Mouse (Mus musculus) brown adipose tissue, adult 24 weeks (tissue): Measurements from ENCODE around the gene Lhfpl2. TPM values are rescaled to one million over a fixed set of nuclear protein-coding genes. Genes with fewer than 3 reads are reported as not detected.

Source experiments
- H3K27ac ChIP-seq: fragments of 200-500 bp; replicated peaks from 2 replicates; pipeline ENCODE4 v1.5.1; 2012; ENCODE audit warnings: low read depth, mild to moderate bottlenecking, low read length
- H3K4me1 ChIP-seq: fragments of 200-500 bp; 2 replicates; pipeline ENCODE4 v1.6.1; 2012; ENCODE audit warnings: low read length, mixed read lengths; ENCODE audit not compliant: control insufficient read depth, insufficient read depth, insufficient read length
- H3K4me3 ChIP-seq: fragments of 200-500 bp; 2 replicates; pipeline ENCODE4 v1.5.1; 2012; ENCODE audit warnings: low read depth, mild to moderate bottlenecking, low read length, moderate library complexity; ENCODE audit not compliant: insufficient read depth
- polyA plus RNA-seq: library from polyadenylated mRNA; stranded (reverse); fragments of >200 nt; gene quantifications from 2 replicates; pipeline ENCODE4 v1.2.4, GENCODE M21; 2012; ENCODE audit not compliant: missing spikeins, insufficient read depth, insufficient read length

Lhfpl2 gene
- polyA plus RNA-seq, 1 experiment, result 6.5 TPM

DNA sequence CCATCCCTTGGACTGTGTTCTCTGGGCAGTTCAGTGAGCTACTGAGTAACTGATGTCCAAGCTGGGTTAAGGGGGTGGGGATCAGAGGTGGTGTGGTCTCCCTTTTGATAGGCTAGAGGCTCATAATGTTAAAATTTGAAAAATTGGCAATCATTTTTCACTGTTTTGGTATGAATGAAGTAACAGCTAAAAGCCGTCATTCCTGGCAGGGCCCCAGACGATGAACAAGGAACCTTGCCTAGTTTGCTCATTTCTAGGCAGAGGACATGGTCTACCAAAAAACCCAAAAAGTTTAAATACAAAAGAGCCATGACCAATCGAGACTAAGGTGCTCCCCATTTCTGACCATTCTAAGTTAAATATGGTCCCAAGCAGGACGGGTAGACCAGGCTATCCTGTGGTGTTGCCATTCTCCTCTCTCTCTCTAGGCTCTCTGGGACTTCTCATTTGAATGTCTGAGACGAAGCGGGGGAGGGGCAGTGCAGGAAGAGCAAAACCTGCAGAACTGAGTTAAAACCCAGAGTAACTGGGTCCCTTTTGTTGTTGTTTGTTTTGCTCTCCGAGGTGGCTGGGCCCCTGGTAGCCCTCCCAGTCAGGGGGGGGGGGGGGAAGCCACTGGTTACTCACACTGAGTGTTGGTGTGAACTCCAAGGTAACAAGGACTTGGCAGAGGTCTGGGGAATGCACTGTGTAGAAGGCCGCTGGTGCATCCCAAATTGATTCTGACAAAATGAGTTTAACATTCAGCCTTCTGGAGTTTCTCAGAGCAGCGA, 98.2 kb downstream of the Lhfpl2 start:
- Histone ChIP-seq H3K27ac (no peak overlapping the region), H3K4me3 (no peak overlapping the region), H3K4me1 (peaks cover 18% of the 10 kb centered on the region; the same call in 1 of the 2 replicates)

DNA sequence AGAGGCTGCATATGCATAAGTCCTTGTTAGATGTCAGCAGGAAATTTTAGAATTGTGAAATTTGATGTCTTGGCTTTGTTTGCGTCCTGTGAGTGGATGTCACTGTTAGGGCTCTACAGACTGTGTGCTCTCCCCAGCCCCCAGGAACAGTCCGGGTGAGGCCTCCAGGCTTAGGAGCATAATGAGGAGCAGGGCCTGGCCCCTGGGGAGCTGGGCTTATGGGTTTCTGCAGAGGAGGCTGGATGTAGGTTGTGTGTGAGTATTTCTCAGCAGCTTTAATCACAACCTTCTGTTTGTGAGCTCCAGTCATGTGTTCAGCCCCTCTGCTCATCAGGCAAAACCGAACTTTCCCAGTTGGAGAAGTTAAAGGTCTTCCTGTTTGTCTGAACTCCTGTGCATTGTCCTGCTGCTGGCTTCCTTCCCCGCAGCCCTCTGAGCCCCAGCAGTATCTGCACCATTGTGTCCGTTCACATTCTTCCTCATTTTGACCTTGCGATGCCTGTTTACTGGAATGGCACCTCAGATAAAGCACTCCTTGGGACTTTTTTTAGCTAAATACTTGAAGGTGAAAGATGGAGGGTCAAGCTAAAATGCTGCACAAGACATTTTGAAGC, 101.4 kb downstream of the Lhfpl2 start:
- Histone ChIP-seq H3K4me1 (peaks cover 16% of the 10 kb centered on the region; the same call in 1 of the 2 replicates), H3K27ac (0 out of 2 replicates have a peak overlapping the region, but pooled peaks have one; percentile 9), H3K4me3 (no peak overlapping the region)

DNA sequence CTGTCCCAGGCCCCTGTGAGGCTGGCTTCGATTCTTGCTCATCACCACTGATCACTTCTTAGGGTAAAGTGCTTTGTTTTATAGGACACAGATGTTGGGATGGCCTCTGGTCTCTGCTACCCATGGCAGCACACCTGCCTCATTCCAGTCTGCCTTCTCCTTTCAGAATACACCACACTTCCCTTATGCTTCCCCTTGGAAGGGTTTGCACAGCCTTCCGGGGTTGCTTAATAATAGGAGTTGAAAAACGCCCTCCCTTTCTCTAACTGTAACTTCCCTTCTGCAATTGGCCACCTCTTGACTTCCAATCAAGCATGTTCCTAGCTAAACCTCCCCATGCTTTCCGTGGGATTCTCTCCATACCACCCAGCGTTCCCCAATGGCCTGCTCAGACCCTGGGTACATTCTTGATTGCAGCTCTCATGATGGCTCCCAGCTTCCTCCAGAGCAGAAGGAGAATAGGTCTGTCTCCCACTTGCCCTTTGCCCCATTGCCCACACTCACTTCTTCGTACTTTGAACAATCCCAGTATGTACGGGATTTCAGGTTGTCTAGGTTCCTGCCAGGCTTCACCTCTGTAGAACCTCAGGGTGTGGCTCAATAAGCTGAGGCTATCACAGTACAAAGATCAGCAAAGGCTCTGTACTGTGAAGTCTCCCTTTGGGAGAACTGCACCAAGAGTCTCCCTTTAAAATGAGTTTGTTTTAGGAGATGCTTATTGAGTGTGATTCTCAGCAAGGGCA, 102.1 kb downstream of the Lhfpl2 start:
- H3K27ac ChIP-seq, result 0 out of 2 replicates have a peak overlapping the region, but pooled peaks have one; percentile 9
- peaks cover 16% of the 10 kb centered on the region for H3K4me1 ChIP-seq
- no peak overlapping the region for H3K4me3 ChIP-seq

DNA sequence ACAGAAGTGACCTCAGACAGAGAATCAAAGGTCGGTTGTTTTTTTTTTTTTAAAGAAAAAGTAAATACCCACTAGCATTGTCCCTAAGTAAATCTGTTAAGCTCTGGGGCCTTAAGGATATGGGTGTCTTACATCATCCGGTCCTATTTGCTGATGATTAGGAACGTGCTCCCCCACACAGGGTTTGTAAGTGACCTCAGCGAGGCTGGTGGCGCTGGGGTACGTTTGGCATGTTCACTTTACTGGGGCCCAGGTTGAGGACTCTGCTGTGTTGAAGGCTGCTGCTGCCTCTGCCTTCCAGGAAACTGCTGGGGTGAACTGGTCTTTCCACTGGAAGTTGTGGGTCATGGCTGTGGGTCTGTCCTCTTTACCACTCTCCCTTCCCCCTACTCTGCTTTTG, 106.9 kb downstream of the Lhfpl2 start:
- H3K4me1 ChIP-seq, result peaks cover 9% of the 10 kb centered on the region
- H3K4me3 ChIP-seq, result no peak overlapping the region
- no peak overlapping the region for H3K27ac ChIP-seq

DNA sequence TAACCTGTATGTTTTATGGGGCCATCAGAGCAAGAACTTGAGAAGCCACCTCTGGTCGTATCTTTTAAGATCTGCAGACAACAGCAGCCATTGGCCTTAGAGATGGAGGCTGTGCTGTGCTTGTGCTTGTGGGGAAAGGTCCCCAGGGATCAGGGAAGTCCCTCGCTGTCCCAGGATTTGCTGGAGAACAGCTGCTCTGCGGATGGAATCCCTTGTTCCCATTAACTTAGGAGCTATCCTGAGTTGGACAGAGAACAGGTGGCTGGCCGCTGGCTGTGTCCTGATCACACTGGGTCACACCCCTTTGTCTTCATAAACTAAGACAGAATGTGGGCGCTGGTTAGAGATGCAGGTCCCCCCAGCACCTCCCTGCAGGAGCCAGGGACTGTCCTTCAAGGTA, 110.7 kb downstream of the Lhfpl2 start:
- Histone ChIP-seq H3K4me1 (peaks cover 3% of the 10 kb centered on the region; the same call in 1 of the 2 replicates), H3K27ac (no peak overlapping the region), H3K4me3 (no peak overlapping the region)

DNA sequence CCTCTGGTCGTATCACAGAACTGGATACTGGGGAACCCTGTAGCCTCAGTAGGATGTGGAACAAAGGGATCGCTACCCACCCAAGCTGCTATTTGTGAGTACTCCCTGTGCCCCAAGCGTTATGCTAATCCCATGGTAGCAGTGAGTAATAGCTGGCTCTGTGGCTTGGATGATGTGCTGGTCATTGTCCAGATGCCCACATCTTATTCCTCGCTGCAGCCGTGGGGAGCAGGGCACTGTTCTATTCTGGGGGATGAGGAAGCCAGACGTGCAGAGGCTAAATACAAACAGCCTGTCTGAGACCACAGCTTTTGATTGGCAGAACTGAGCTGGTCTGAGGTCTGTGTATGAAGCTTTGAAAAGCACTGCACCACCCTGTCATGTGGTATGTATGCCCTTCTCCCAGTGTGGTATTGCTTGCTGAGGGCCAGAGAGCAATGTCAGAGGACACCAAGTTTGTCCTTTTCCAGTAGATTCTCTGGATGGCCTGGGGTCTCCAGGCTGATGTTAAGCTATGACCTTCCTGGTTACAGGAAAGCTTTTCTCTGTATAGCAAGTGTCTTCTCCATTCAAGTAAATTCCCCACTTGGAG, 111.8 kb downstream of the Lhfpl2 start:
- no peak overlapping the region for H3K27ac ChIP-seq
- no peak overlapping the region for H3K4me3 ChIP-seq
- peaks cover 3% of the 10 kb centered on the region; the same call in 1 of the 2 replicates for H3K4me1 ChIP-seq

DNA sequence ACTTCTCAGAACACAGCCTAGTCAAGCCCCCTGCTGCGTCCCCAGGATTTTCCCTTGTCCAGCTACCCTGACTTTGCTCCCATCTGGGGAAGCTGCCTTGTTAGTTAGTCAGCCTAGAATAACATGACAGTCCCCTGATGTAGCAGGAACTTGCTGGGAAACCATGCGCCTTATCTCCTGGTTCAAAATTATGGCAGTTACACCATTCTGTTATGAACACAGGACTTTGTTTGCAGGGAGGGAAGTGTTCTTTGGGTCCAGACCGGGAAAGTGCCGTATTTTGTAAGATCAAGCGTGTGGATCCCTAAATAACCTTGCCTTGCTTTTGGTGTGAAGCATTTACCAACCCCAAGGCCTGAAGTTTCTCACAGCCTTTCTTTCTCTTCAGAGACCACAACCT, 114.0 kb downstream of the Lhfpl2 start:
- Histone ChIP-seq H3K27ac (no peak overlapping the region), H3K4me3 (no peak overlapping the region), H3K4me1 (peaks cover 7% of the 10 kb centered on the region)

DNA sequence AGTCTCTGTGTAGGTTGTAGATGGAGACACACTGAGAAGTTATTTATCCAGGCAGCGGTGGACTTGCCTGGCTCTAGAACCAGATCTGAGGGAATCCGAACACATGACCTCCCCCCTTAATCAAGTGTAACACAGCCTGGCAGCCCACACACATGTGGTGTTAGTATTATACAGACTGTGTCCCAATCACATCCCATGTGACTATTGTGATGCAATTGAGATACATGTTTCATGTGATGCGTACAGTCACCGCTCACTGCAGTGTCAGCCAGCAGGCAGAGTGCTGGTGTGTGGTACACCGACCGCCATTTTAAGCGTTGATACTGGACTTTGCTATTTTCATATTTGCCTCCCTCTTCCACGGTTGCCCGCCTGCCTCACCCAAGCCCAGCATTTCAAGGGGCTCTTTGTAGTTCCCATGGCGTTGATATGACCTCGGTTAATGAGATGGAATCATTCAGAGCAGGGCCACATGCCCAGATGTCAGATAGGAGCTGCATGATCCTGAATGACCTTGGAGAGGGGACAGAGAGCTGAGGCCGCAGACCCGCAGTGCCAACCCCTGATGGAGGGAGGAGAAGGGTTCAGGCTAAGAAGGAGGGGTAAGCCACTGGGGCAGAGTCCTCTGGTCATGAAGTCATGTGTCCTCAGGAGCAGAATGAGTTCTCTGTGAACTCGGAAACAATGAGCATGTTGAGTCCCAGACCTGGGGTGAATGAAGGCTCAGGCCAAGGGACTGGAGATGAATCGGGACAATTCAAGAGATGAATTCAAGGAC, 115.1 kb downstream of the Lhfpl2 start:
- Histone ChIP-seq H3K4me1 (peaks cover 7% of the 10 kb centered on the region), H3K4me3 (no peak overlapping the region), H3K27ac (no peak overlapping the region)

DNA sequence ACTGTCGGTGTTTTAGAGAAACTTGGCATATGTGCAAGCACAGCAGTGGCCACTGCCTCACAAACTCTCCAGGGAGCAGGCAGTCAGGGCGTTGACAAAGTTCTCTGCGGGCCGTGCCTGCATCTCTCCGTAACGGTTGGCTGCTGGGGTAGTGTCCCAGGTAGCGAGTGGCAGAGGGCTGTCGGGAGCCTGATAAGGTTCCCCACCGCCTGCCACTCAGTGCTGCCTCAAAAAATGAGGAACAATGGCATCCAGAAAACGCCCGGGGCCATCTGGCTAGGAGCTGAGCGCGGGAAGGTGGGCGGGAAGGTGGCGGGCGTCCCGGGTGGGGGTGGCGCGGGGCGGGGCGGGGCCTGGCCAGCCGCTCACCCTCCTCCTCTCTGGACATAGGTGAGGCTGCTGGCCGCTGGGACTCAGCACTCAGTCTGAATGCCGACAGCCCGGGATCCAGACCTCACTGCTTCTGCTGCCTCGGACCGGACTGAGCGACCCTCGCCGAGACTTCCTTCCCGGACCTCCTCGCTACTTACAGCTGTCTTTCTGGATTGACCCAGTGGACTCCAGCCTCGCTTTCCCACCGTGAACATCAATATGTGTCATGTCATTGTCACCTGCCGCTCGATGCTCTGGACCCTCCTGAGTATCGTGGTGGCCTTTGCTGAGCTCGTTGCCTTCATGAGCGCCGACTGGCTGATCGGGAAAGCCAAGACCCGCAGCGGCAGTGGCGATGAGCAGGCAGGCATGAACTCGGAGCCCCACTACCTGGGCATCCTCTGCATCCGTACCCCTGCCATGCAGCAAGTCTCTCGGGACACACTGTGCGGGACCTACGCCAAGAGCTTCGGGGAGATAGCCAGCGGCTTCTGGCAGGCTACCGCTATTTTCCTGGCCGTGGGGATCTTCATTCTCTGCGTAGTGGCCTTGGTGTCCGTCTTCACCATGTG, 116.3 kb downstream of the Lhfpl2 start:
- Histone ChIP-seq H3K4me3 (peak overlapping the region; percentile 46), H3K27ac (no peak overlapping the region), H3K4me1 (peaks cover 8% of the 10 kb centered on the region)

DNA sequence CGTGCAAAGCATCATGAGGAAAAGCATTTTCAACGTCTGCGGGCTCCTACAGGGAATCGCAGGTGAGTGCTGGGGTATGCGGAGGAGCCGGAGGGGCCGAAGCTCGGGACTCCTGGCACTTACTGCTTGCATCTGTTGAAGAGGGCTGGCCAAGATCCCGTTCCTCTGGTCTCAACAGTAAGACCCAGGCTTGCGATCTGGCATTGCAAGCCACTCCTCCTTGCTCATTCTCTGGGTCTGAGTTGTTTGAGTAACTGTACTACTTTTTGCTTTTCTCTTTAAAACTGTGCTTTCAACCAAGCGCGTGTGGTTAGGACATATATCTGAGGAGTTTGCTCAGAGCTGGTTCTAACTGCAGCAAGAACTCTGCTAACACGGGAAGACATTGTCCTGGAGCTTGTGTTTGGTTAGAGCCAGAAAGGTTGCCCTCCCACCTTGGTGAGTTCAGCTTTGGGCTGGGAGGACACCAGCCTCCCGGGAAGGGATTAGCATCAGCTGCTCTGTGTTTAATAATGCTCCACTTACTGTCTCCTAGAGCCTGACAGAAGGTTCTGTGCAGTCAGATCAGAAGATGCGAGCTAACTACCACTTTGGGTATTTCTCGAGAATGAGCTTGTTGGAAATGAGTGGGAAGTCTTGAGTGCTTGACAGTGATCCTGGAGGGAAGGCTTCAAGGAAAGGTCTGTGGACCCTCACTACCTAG, 117.1 kb downstream of the Lhfpl2 start:
- peak overlapping the region; percentile 43 for H3K4me3 ChIP-seq
- H3K4me1 ChIP-seq, result peaks cover 11% of the 10 kb centered on the region
- no peak overlapping the region for H3K27ac ChIP-seq

DNA sequence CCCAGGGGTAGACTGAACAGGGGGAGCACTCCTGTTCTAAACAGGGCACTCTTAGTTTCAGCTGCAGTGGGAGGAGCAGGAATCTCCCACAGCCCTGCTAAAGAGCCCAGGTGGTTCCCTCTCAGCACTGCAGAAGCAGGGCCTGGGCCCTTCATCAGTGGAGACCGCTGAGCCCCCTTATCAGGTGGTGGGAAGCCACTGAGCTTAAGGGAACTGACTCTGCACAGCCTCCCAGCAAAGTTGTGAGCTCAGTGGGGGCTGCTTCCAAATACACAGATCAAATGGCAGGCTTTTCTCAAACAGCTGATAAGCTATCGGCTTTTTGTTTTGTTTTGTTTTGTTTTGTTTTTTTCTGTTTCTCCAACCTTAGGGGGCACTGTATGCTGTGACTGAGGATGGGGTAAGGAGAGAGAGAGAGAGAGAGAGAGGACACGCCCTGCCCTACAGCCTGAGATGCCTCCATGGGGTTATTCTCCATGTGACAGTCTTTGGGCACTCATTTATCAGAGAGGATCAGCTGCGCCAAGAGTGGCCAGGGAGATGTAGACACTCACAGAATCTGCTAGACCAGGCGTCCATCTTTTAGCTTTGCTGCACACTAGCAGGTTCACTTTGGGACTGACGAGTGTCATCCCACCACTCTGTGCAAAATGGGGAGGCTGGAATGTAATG, 117.9 kb downstream of the Lhfpl2 start:
- peak overlapping the region; percentile 12; the same call in 1 of the 2 replicates for H3K4me3 ChIP-seq
- H3K27ac ChIP-seq, result no peak overlapping the region
- peaks cover 11% of the 10 kb centered on the region for H3K4me1 ChIP-seq

DNA sequence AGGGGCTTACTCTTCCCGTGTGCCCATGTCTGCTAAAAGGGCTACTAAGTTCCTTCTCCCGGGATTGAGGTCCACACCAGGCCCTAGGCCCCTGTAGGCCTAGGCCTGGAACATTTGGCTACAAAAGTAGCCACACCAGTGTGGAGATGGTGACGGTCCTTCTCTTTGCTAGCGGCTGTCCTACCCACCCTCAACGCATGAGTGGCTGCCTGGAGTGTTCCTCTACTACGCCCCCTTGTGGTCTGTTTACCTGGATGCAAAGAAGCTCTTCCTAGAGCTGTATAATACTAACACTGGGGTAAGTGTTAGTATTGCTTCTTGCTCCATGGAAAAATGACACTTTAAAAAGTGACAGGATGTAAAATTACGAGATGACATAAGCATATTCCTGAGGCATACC, 119.6 kb downstream of the Lhfpl2 start:
- Histone ChIP-seq H3K4me1 (peaks cover 11% of the 10 kb centered on the region), H3K4me3 (no peak overlapping the region), H3K27ac (no peak overlapping the region)
